Mouse (Mus musculus) neural tube, embryonic 15.5 days (tissue): Measurements from ENCODE around the gene Ptprh. TPM values are rescaled to one million over a fixed set of nuclear protein-coding genes. Genes with fewer than 3 reads are reported as not detected.

ENCODE experiments used
- ATAC-seq: fragments of 200-750 bp; cut with Nextera tagmentation; 2 replicates; pipeline ENCODE4 v1.8.0; 2017; ENCODE audit warnings: mild to moderate bottlenecking, moderate TSS enrichment, moderate library complexity; ENCODE audit not compliant: low FRiP score
- H3K27ac ChIP-seq: fragments of 300-500 bp; sonication (generic); replicated peaks from 2 replicates; pipeline ENCODE4 v1.5.1; 2015; ENCODE audit warnings: mild to moderate bottlenecking, inconsistent platforms
- H3K27me3 ChIP-seq: fragments of 300-500 bp; sonication (generic); replicated peaks from 2 replicates; pipeline ENCODE4 v1.6.1; 2015; ENCODE audit warnings: inconsistent platforms
- H3K36me3 ChIP-seq: fragments of 300-500 bp; sonication (generic); 2 replicates; pipeline ENCODE4 v1.6.1; 2015; ENCODE audit warnings: inconsistent platforms
- H3K4me1 ChIP-seq: fragments of 300-500 bp; sonication (generic); 2 replicates; pipeline ENCODE4 v1.6.1; 2015; ENCODE audit warnings: inconsistent platforms
- H3K4me2 ChIP-seq: fragments of 300-500 bp; sonication (generic); 2 replicates; pipeline ENCODE4 v1.6.1; 2015; ENCODE audit warnings: inconsistent platforms, mild to moderate bottlenecking, moderate library complexity
- H3K4me3 ChIP-seq: fragments of 300-500 bp; sonication (generic); replicated peaks from 2 replicates; pipeline ENCODE4 v1.5.1; 2015; ENCODE audit warnings: mild to moderate bottlenecking, inconsistent platforms
- H3K9ac ChIP-seq: fragments of 300-500 bp; sonication (generic); replicated peaks from 2 replicates; pipeline ENCODE4 v1.6.1; 2015; ENCODE audit warnings: mild to moderate bottlenecking, inconsistent platforms
- H3K9me3 ChIP-seq: fragments of 300-500 bp; sonication (generic); replicated peaks from 2 replicates; pipeline ENCODE4 v1.6.1; 2016; ENCODE audit warnings: inconsistent platforms
- WGBS: fragments of 180-500 bp; shearing (Covaris S2); methylation state at CpG from one replicate; pipeline ENCODE4 v1.1.7; 2015; ENCODE audit warnings: mixed read lengths; 5-methylcytosine and 5-hydroxymethylcytosine counted together
- polyA plus RNA-seq: library from polyadenylated mRNA; unstranded; fragments of >200 nt; fragmentation: Nextera tagmentation; extraction: Ambion mirVana; gene quantifications from 2 replicates; pipeline ENCODE4 v1.2.1, GENCODE M21; 2015

Ptprh gene
- polyA plus RNA-seq, 1 experiment from 2014 or later = 0.65 TPM

DNA sequence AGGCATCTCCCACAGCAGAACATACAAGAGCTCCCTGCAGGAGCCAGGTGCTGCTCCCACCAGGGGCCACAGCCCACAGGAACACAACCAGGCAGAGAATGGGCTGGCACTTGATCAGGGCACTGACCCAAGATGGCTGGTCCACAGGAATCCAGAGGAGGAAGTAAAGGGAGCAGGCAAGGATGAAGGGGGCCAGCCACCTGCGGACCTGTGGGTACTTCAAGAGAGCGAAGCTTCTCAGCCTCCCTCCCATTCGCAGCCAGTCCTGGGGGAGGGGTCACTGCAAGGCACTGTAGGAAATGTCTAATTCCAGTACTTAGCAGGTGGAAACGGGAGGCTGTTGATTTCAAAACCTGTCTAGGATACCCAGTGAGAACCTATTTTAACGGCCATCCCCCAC is 25.7 kb upstream of the Ptprh start:
- WGBS = 93% methylated on average over 5 of the region's 5 CpGs
- no peak overlapping the region for H3K4me3 ChIP-seq
- H3K9ac ChIP-seq = no peak overlapping the region
- H3K9me3 ChIP-seq = no peaks in the 10 kb centered on the region
- no peak overlapping the region for H3K27ac ChIP-seq
- H3K4me2 ChIP-seq = no peak overlapping the region
- peaks cover 56% of the 10 kb centered on the region for H3K36me3 ChIP-seq
- no peaks in the 10 kb centered on the region for H3K27me3 ChIP-seq
- no peak for ATAC-seq
- H3K4me1 ChIP-seq = no peaks in the 10 kb centered on the region

DNA sequence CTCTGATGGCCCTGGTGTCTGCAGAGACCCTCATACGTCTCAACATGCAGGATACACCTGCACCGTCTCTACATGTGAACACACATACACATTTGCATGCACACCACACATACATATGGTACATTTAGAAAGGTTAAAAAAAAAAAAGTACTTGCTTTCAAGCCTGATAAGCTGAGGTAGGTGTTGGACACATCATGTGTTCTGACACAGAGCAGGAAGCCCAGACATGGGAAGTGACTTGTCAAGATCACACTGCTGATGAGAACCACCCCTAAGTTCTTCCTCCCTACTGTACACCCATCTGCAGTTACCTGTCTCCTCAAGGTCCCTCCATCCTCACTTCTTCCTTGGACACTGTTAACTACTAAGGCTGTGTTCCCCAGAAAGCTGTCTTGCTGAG is 22.1 kb upstream of the Ptprh start:
- Histone ChIP-seq H3K36me3 (peaks cover 26% of the 10 kb centered on the region), H3K4me2 (no peak overlapping the region), H3K4me3 (no peak overlapping the region), H3K4me1 (no peaks in the 10 kb centered on the region), H3K27ac (no peak overlapping the region), H3K9me3 (no peaks in the 10 kb centered on the region), H3K9ac (no peak overlapping the region), H3K27me3 (no peaks in the 10 kb centered on the region)
- ATAC-seq = no peak
- 95% methylated on average over 2 of the region's 2 CpGs for WGBS

- Histone ChIP-seq H3K9me3 (no peaks in the 10 kb centered on the region), H3K36me3 (peaks cover 13% of the 10 kb centered on the region), H3K4me1 (no peaks in the 10 kb centered on the region), H3K27ac (no peak overlapping the region), H3K4me3 (no peak overlapping the region), H3K9ac (no peak overlapping the region), H3K27me3 (no peaks in the 10 kb centered on the region), H3K4me2 (no peak overlapping the region)
- 49% methylated on average over 1 of the region's 1 CpGs for WGBS
- ATAC-seq = peak; percentile 42; the same call in 1 of the 2 replicates
Measured at GRCm38 (mm10) chr7:4624343-4624742, 20.5 kb upstream of the Ptprh start.

- H3K36me3 ChIP-seq = peaks cover 8% of the 10 kb centered on the region; the same call in 1 of the 2 replicates
- H3K27me3 ChIP-seq = no peaks in the 10 kb centered on the region
- no peak overlapping the region for H3K9ac ChIP-seq
- no peak overlapping the region for H3K27ac ChIP-seq
- no peak overlapping the region for H3K4me3 ChIP-seq
- no peaks in the 10 kb centered on the region for H3K9me3 ChIP-seq
- no peak overlapping the region for H3K4me2 ChIP-seq
- H3K4me1 ChIP-seq = no peaks in the 10 kb centered on the region
- peak; percentile 76; the same call in 1 of the 2 replicates for ATAC-seq
- WGBS = 27% methylated on average over 4 of the region's 4 CpGs
Measured at GRCm38 (mm10) chr7:4623544-4624189, 19.8 kb upstream of the Ptprh start.

DNA sequence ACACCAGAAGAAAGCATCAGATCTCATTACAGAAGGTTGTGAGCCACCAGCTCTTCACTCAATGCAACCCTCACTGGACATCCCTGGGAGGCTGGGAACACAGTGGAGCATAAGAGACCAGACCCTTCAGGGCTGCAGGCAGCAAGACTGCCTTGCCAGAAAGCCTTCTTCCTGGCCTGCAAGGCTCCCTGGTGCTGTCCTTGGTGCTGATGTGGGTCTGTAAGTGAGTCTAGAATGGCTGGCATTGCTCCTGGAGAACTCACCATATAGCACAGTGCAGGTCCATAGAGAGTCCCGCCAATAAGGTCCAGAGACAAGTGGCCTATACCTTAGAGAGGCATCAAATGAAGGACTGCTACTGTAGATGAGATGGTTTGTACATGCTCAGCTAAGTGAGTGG is 16.1 kb upstream of the Ptprh start:
- WGBS = 44% methylated on average over 1 of the region's 1 CpGs
- Histone ChIP-seq H3K9me3 (no peaks in the 10 kb centered on the region), H3K36me3 (no peaks in the 10 kb centered on the region), H3K27me3 (no peaks in the 10 kb centered on the region), H3K4me1 (no peaks in the 10 kb centered on the region), H3K4me3 (no peak overlapping the region), H3K4me2 (no peak overlapping the region), H3K27ac (no peak overlapping the region), H3K9ac (no peak overlapping the region)
- ATAC-seq = no peak

GRCm38 (mm10) chr7:4613740-4614403 is 10.0 kb upstream of the Ptprh start:
- ATAC-seq = no peak
- H3K4me3 ChIP-seq = no peak overlapping the region
- H3K27ac ChIP-seq = no peak overlapping the region
- no peak overlapping the region for H3K4me2 ChIP-seq
- H3K27me3 ChIP-seq = no peaks in the 10 kb centered on the region
- H3K9ac ChIP-seq = no peak overlapping the region
- WGBS = 77% methylated on average over 14 of the region's 14 CpGs
- no peaks in the 10 kb centered on the region for H3K9me3 ChIP-seq
- no peaks in the 10 kb centered on the region for H3K36me3 ChIP-seq
- H3K4me1 ChIP-seq = no peaks in the 10 kb centered on the region

DNA sequence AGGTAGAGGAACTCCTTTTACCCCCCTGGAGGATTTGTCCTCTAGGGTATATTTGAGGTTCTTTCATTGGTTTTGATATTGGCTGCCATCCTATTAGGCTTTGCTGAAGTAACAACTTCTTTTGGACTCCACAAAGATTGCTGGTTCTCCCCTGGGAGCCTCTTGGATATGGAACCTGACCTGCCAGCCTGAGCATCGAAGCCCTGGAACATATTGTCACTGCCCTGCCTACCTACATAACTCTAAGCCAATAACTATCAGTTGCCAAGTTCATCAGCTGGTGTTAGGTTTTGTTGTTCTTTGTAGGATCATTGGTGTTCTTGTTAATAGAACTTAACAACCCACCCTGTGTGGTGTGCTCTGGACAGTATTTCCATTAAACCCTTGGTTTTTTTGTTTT is 9.1 kb upstream of the Ptprh start:
- Histone ChIP-seq H3K4me3 (no peak overlapping the region), H3K4me2 (no peak overlapping the region), H3K9me3 (no peaks in the 10 kb centered on the region), H3K27ac (no peak overlapping the region), H3K4me1 (no peaks in the 10 kb centered on the region), H3K27me3 (no peaks in the 10 kb centered on the region), H3K9ac (no peak overlapping the region), H3K36me3 (no peaks in the 10 kb centered on the region)
- 78% methylated on average over 1 of the region's 1 CpGs for WGBS
- no peak for ATAC-seq

DNA sequence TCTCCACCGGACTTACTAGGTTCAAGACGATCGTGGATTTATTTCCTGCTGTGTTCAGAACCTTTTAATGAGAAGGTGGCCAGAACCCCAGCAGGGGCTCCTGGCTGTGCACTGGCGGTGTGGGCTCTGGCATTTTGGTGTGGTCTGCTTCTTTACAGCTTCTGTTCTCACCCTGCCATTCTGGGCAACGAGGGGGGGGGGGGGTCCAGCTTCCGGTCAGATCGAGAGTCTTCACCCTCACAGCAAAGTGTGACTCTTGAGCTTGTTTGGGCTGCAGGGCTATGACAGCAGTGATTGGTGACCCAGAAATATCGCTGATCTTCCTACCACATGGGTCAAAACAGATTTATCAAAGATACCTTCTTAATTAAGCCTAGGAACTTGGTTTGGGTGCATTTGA is 8.5 kb upstream of the Ptprh start:
- H3K27ac ChIP-seq = no peak overlapping the region
- WGBS = 68% methylated on average over 8 of the region's 8 CpGs
- H3K4me2 ChIP-seq = no peak overlapping the region

DNA sequence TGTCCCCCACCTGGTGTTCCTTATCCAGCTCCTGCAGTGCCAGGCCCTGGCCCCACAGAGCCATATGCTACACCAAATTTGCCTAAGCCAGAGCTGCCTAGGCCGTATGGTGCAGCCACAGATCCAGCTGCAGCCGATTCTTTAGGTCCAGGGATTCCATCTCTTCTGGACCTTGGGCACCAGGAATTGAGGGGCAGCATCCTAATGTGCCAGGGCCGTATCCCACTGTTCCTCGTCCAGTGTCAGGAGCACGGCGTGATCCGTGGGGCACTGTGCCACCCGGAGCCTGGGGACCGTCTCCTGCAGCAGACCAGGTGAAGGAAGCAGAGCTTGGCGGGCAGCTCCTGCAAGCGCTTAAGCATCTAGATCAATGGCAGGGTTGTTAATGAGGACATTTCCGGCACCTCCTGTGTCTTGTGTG is 8.1 kb upstream of the Ptprh start:
- no peak overlapping the region for H3K4me2 ChIP-seq
- no peaks in the 10 kb centered on the region for H3K27me3 ChIP-seq
- no peak overlapping the region for H3K27ac ChIP-seq
- no peak for ATAC-seq
- no peaks in the 10 kb centered on the region for H3K4me1 ChIP-seq
- no peaks in the 10 kb centered on the region for H3K36me3 ChIP-seq
- H3K9ac ChIP-seq = no peak overlapping the region
- H3K4me3 ChIP-seq = no peak overlapping the region
- no peaks in the 10 kb centered on the region for H3K9me3 ChIP-seq
- 84% methylated on average over 12 of the region's 12 CpGs for WGBS

More for the DNA sequence above, 8.5 kb upstream of the Ptprh start:
- H3K27me3 ChIP-seq = no peaks in the 10 kb centered on the region
- no peak for ATAC-seq
- H3K4me3 ChIP-seq = no peak overlapping the region
- no peaks in the 10 kb centered on the region for H3K9me3 ChIP-seq
- H3K9ac ChIP-seq = no peak overlapping the region
- H3K36me3 ChIP-seq = no peaks in the 10 kb centered on the region
- H3K4me1 ChIP-seq = no peaks in the 10 kb centered on the region

GRCm38 (mm10) chr7:4611511-4611910 is 7.7 kb upstream of the Ptprh start:
- H3K36me3 ChIP-seq = no peaks in the 10 kb centered on the region
- ATAC-seq = no peak
- no peaks in the 10 kb centered on the region for H3K9me3 ChIP-seq
- no peaks in the 10 kb centered on the region for H3K4me1 ChIP-seq
- no peak overlapping the region for H3K4me2 ChIP-seq
- H3K9ac ChIP-seq = no peak overlapping the region
- no peak overlapping the region for H3K4me3 ChIP-seq
- WGBS = 88% methylated on average over 12 of the region's 12 CpGs
- no peaks in the 10 kb centered on the region for H3K27me3 ChIP-seq
- H3K27ac ChIP-seq = no peak overlapping the region

DNA sequence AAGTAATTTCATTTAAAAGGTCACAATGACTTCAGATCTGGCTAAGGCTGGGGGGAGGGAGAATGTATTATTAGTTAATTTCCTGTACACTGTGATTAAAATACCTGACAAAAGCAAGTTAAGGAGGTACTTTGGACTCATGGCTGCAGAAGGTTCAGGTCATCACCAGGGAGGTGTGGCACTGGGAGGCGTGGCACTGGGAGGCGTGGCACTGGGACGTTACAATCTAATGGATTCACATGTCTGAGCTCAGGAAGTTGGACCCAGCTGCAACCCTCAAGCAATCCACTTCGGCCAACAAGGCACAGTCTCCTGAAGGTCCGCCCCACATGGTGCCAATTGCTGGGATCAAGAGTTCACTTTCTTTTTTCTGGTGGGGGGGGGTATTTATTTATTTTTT is 4.2 kb upstream of the Ptprh start:
- H3K4me3 ChIP-seq = no peak overlapping the region
- H3K27me3 ChIP-seq = no peaks in the 10 kb centered on the region
- H3K4me1 ChIP-seq = no peaks in the 10 kb centered on the region
- no peaks in the 10 kb centered on the region for H3K9me3 ChIP-seq
- no peak for ATAC-seq
- no peak overlapping the region for H3K4me2 ChIP-seq
- no peaks in the 10 kb centered on the region for H3K36me3 ChIP-seq
- no peak overlapping the region for H3K9ac ChIP-seq
- H3K27ac ChIP-seq = no peak overlapping the region
- WGBS = 57% methylated on average over 5 of the region's 5 CpGs

DNA sequence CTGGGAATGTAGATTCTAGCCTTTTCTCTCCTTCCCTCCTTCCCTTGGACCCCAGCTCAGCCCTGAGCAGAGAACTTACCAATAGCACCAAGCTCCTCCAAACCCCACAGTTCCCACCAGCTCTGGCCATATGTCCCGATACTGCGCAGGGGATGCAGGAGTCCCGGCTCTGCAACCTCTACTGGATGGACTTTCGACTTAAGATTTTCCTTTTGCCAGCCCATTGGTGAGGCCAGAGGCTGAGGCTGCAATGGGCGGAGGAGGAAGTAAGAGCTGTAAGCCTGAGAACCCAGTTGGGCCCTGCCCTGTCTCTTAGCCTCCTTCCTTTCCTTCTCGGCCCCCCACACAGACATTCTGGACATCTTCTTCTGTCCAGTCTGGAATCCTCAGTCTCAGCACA is 872 bp downstream of the Ptprh start:
- H3K36me3 ChIP-seq = no peaks in the 10 kb centered on the region
- H3K4me2 ChIP-seq = no peak overlapping the region
- no peak for ATAC-seq
- H3K27me3 ChIP-seq = no peaks in the 10 kb centered on the region
- H3K27ac ChIP-seq = no peak overlapping the region
- WGBS = 91% methylated on average over 6 of the region's 6 CpGs
- H3K4me3 ChIP-seq = no peak overlapping the region
- no peaks in the 10 kb centered on the region for H3K4me1 ChIP-seq
- H3K9me3 ChIP-seq = no peaks in the 10 kb centered on the region
- no peak overlapping the region for H3K9ac ChIP-seq
